Mouse (Mus musculus): ENCODE data around the gene Vezf1. TPM values are rescaled to one million over a fixed set of nuclear protein-coding genes. Genes with fewer than 3 reads are reported as not detected.

Gene Vezf1
- polyA plus RNA-seq, 1 experiment from 2014 or later, result 26.2 TPM

DNA sequence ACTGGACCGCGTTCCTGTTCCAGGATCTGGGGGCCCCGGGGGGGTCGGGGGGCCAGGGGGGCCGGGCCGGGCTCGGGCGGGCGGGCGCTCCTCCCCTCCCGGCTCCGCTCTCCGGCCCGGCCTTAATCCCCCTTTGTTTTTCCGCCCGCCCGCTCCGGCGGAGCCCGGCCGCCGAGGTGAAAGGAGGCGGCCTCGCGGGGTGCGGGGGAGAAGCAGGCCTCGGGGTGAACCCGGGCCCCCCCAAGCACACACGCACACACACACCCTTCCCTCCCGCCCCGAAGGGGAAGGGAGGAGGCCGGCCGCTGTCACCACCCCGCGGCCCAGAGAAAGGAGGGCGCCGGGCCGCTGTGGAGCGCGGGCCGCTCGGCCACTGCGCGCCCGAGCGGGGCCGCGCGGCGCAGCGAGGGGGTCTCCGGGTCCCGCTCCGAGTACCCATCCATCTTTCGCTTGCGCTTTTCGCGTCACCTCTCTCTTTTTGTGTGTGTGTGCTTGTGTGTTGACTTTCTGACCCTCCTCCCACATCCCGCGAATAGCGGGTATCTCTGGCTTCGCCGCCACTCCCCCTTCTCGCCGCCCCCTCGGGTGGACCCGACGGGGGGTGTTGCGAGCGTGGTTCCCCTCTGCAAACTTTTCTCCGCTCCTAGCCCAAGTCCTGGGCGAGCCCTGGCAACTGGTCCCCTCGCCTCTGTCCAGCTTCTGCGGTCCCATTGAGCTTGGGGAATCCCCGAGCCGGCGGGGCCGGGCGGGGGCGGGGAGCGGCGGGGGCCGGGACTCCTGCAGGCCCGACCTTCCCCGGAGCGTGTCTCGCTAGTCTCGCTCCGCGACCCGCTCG lies 549 bp downstream of the Vezf1 start:
- Histone ChIP-seq H3K4me1 (ENCODE audit: control insufficient read depth in 2 of 2, insufficient read depth in 2 of 2, low read length in 2 of 2) (peaks cover 4 to 30% of the 10 kb centered on the region in 2 experiments; a peak in 3 of 4 replicates), H3K27ac (replicated peaks in 1 of 2; ENCODE audit: control insufficient read depth in 1 of 2, insufficient read depth in 1 of 2, low read depth in 2 of 2, low read length in 2 of 2) (peak overlapping the region; percentile 91 to 98), H3K4me2 (ENCODE audit: low read length) (peak overlapping the region; percentile 94), H3K27me3 (ENCODE audit: control insufficient read depth, insufficient read depth, low read length) (no peaks in the 10 kb centered on the region), H3K36me3 (ENCODE audit: control insufficient read depth, insufficient read depth, low read length) (peaks cover 7% of the 10 kb centered on the region), H3K9me3 (ENCODE audit: control insufficient read depth, low read length) (no peaks in the 10 kb centered on the region), H3K4me3 (ENCODE audit: control insufficient read depth in 1 of 2, insufficient read depth in 1 of 2, low read depth in 1 of 2, low read length in 2 of 2) (peak overlapping the region; percentile 78 to 97), H3K9ac (ENCODE audit: low read length) (peak overlapping the region; percentile 98)
- peak; percentile 73 for ATAC-seq (ENCODE audit: insufficient number of reproducible peaks, insufficient read depth, low FRiP score, low read depth)
- WGBS, result under 1% methylated on average over 67 of the region's 92 CpGs

DNA sequence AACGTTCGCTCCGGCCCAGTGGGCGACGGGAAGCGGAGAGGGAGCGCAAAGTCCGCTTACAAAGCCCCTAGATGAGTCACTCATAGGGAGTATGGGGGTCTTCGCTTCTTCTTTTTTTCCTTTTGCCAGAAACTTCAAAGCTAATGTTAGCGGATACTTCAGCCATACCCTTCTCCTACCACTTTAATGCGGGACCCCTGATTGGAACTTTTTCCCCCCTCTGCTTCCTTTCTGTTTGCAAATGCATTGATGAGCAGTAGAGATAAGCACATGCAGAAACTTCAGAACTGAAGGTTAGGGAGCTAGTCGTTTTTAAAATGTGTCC lies 1.1 kb downstream of the Vezf1 start:
- Histone ChIP-seq H3K27me3 (ENCODE audit: control insufficient read depth, insufficient read depth, low read length) (no peaks in the 10 kb centered on the region), H3K4me1 (ENCODE audit: control insufficient read depth in 2 of 2, insufficient read depth in 2 of 2, low read length in 2 of 2) (peaks cover 4 to 32% of the 10 kb centered on the region in 2 experiments; a peak in 3 of 4 replicates), H3K27ac (replicated peaks in 1 of 2; ENCODE audit: control insufficient read depth in 1 of 2, insufficient read depth in 1 of 2, low read depth in 2 of 2, low read length in 2 of 2) (peak overlapping the region; percentile 15 to 98; a peak in 3 of 4 replicates), H3K9ac (ENCODE audit: low read length) (peak overlapping the region; percentile 98), H3K4me2 (ENCODE audit: low read length) (peak overlapping the region; percentile 94), H3K36me3 (ENCODE audit: control insufficient read depth, insufficient read depth, low read length) (peaks cover 13% of the 10 kb centered on the region), H3K4me3 (ENCODE audit: control insufficient read depth in 1 of 2, insufficient read depth in 1 of 2, low read depth in 1 of 2, low read length in 2 of 2) (peak overlapping the region; percentile 78 to 97), H3K9me3 (ENCODE audit: control insufficient read depth, low read length) (no peaks in the 10 kb centered on the region)
- no peak for ATAC-seq (ENCODE audit: insufficient number of reproducible peaks, insufficient read depth, low FRiP score, low read depth)
- 0% methylated on average over 12 of the region's 12 CpGs for WGBS

DNA sequence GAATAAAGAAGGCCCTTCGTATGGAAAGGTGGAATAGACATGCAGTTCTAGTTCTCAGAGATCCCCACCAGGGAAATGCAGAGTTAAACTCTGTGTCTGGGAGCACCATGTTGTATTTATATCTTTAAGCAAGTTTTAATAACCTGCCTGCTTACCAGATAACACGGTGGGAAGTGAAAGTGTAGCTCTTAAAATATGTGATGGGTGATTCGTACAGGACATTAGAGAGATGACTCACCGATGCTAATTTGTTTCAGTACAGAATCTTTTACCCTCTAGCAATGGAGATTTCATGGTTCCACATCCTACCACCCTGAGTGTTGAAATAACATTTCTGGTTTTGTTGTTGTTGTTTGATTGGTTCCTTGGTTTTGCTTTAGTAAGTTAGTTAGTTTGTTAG lies 2.3 kb downstream of the Vezf1 start:
- Histone ChIP-seq H3K4me1 (ENCODE audit: control insufficient read depth in 2 of 2, insufficient read depth in 2 of 2, low read length in 2 of 2) (peaks cover 4 to 35% of the 10 kb centered on the region in 2 experiments; a peak in 3 of 4 replicates), H3K4me3 (ENCODE audit: control insufficient read depth in 1 of 2, insufficient read depth in 1 of 2, low read depth in 1 of 2, low read length in 2 of 2) (peak overlapping the region in 1 of 2 experiments; percentile 97; a peak in 1 of 4 replicates), H3K36me3 (ENCODE audit: control insufficient read depth, insufficient read depth, low read length) (peaks cover 24% of the 10 kb centered on the region), H3K4me2 (ENCODE audit: low read length) (peak overlapping the region; percentile 94), H3K27me3 (ENCODE audit: control insufficient read depth, insufficient read depth, low read length) (no peaks in the 10 kb centered on the region), H3K9ac (ENCODE audit: low read length) (peak overlapping the region; percentile 25), H3K9me3 (ENCODE audit: control insufficient read depth, low read length) (no peaks in the 10 kb centered on the region), H3K27ac (replicated peaks in 1 of 2; ENCODE audit: control insufficient read depth in 1 of 2, insufficient read depth in 1 of 2, low read depth in 2 of 2, low read length in 2 of 2) (no peak overlapping the region)
- 24% methylated on average over 4 of the region's 4 CpGs for WGBS
- ATAC-seq (ENCODE audit: insufficient number of reproducible peaks, insufficient read depth, low FRiP score, low read depth), result no peak

DNA sequence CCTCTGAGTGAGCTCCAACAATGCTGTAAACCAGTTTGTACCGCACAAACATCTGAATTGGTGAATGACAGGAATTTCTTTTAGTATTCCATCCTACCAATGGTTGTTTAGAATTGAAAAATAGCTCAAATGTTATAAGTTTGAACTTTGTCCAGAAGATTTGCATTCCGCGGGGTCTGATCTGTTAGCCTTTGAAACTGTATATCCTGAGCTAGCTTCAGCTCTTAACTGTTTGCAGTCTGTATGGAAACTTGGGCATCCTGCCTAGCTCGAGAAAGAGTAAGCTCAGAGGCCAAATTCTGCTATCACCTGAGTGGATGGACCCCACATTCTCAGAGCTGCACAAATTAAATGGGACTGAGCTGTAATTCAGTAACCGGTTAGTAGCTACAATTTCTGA lies 3.0 kb downstream of the Vezf1 start:
- 74% methylated on average over 5 of the region's 5 CpGs for WGBS
- peaks cover 31% of the 10 kb centered on the region for H3K36me3 ChIP-seq (ENCODE audit: control insufficient read depth, insufficient read depth, low read length)
- no peaks in the 10 kb centered on the region for H3K9me3 ChIP-seq (ENCODE audit: control insufficient read depth, low read length)
- H3K4me2 ChIP-seq (ENCODE audit: low read length), result peak overlapping the region; percentile 94
- ATAC-seq (ENCODE audit: insufficient number of reproducible peaks, insufficient read depth, low FRiP score, low read depth), result no peak
- no peak overlapping the region for H3K27ac ChIP-seq (replicated peaks in 1 of 2; ENCODE audit: control insufficient read depth in 1 of 2, insufficient read depth in 1 of 2, low read depth in 2 of 2, low read length in 2 of 2)
- peak overlapping the region; percentile 25; the same call in 1 of the 2 replicates for H3K9ac ChIP-seq (ENCODE audit: low read length)
- peaks cover 4 to 41% of the 10 kb centered on the region in 2 experiments; a peak in 3 of 4 replicates for H3K4me1 ChIP-seq (ENCODE audit: control insufficient read depth in 2 of 2, insufficient read depth in 2 of 2, low read length in 2 of 2)
- H3K4me3 ChIP-seq (ENCODE audit: control insufficient read depth in 1 of 2, insufficient read depth in 1 of 2, low read depth in 1 of 2, low read length in 2 of 2), result no peak overlapping the region
- H3K27me3 ChIP-seq (ENCODE audit: control insufficient read depth, insufficient read depth, low read length), result no peaks in the 10 kb centered on the region

DNA sequence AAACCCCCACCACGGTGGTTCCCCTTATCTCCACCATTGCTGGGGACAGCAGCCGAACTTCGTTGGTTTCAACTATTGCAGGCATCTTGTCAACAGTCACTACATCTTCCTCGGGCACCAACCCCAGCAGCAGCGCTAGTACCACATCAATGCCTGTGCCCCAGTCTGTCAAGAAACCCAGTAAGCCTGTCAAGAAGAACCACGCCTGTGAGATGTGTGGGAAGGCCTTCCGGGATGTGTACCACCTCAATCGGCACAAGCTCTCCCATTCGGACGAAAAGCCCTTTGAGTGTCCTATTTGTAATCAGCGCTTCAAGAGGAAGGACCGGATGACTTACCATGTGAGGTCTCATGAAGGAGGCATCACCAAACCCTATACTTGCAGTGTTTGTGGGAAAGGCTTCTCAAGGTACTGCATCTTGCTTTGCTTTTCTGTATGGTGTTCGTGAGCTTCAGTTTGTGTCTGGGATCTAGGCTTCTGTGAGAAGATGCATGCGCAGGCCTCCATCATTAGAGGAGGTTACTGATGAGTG lies 5.3 kb downstream of the Vezf1 start:
- no peak for ATAC-seq (ENCODE audit: insufficient number of reproducible peaks, insufficient read depth, low FRiP score, low read depth)
- Histone ChIP-seq H3K9ac (ENCODE audit: low read length) (peak overlapping the region; percentile 8; the same call in 1 of the 2 replicates), H3K36me3 (ENCODE audit: control insufficient read depth, insufficient read depth, low read length) (peaks cover 53% of the 10 kb centered on the region), H3K27me3 (ENCODE audit: control insufficient read depth, insufficient read depth, low read length) (no peaks in the 10 kb centered on the region), H3K4me2 (ENCODE audit: low read length) (no peak overlapping the region), H3K4me1 (ENCODE audit: control insufficient read depth in 2 of 2, insufficient read depth in 2 of 2, low read length in 2 of 2) (peaks cover 4 to 43% of the 10 kb centered on the region in 2 experiments; a peak in 3 of 4 replicates), H3K4me3 (ENCODE audit: control insufficient read depth in 1 of 2, insufficient read depth in 1 of 2, low read depth in 1 of 2, low read length in 2 of 2) (no peak overlapping the region), H3K9me3 (ENCODE audit: control insufficient read depth, low read length) (no peaks in the 10 kb centered on the region), H3K27ac (replicated peaks in 1 of 2; ENCODE audit: control insufficient read depth in 1 of 2, insufficient read depth in 1 of 2, low read depth in 2 of 2, low read length in 2 of 2) (no peak overlapping the region)
- WGBS, result 62% methylated on average over 14 of the region's 14 CpGs

DNA sequence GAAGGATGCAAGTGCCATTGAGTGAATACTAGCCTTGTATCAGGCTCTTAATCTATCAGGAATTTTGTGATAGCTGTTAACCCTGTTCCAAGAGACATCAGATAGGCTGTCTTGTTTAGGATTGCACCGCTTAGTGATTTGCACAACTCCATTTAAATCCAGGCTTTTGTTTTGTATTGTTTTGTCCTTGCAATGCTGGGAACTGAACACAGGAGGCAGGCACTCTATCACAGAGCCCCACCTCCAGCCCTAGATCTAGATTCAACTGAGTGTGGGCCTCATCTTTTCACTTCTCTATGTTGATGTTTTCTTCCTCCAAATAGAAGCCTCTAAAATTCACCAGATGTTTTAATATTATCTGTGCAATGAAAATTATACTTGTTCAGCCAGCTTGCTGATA lies 7.6 kb downstream of the Vezf1 start:
- Histone ChIP-seq H3K27ac (replicated peaks in 1 of 2; ENCODE audit: control insufficient read depth in 1 of 2, insufficient read depth in 1 of 2, low read depth in 2 of 2, low read length in 2 of 2) (no peak overlapping the region), H3K36me3 (ENCODE audit: control insufficient read depth, insufficient read depth, low read length) (peaks cover 76% of the 10 kb centered on the region)

DNA sequence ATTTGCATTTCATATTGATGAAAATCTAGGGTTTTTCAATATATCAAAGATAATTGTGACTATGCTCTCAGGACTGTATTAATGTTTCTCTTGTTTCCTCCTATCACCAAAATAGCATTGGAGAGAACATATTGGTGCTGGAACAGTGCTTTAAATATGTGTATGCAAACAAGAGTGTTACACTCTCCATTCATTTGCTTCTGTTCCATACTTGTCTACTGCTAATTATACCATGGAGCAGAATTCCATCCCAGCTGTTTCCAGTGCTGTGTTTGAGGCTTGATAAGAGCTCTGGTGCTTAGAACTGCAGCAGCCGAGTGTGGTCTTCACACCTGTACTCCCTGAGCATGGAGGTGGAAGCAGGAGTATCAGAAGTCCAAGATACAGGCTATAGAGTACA lies 8.3 kb downstream of the Vezf1 start:
- no peak overlapping the region for H3K4me2 ChIP-seq (ENCODE audit: low read length)
- no peak overlapping the region for H3K9ac ChIP-seq (ENCODE audit: low read length)
- ATAC-seq (ENCODE audit: insufficient number of reproducible peaks, insufficient read depth, low FRiP score, low read depth), result no peak
- no peak overlapping the region for H3K4me3 ChIP-seq (ENCODE audit: control insufficient read depth in 1 of 2, insufficient read depth in 1 of 2, low read depth in 1 of 2, low read length in 2 of 2)
- H3K9me3 ChIP-seq (ENCODE audit: control insufficient read depth, low read length), result no peaks in the 10 kb centered on the region
- H3K27me3 ChIP-seq (ENCODE audit: control insufficient read depth, insufficient read depth, low read length), result no peaks in the 10 kb centered on the region
- H3K27ac ChIP-seq (replicated peaks in 1 of 2; ENCODE audit: control insufficient read depth in 1 of 2, insufficient read depth in 1 of 2, low read depth in 2 of 2, low read length in 2 of 2), result no peak overlapping the region
- H3K4me1 ChIP-seq (ENCODE audit: control insufficient read depth in 2 of 2, insufficient read depth in 2 of 2, low read length in 2 of 2), result peaks cover 4 to 26% of the 10 kb centered on the region in 2 experiments; a peak in 3 of 4 replicates
- peaks cover 83% of the 10 kb centered on the region for H3K36me3 ChIP-seq (ENCODE audit: control insufficient read depth, insufficient read depth, low read length)
- WGBS, result 36% methylated on average over 1 of the region's 1 CpGs

More for the DNA sequence above, 7.6 kb downstream of the Vezf1 start:
- 63% methylated on average over 1 of the region's 1 CpGs for WGBS
- no peaks in the 10 kb centered on the region for H3K9me3 ChIP-seq (ENCODE audit: control insufficient read depth, low read length)
- H3K27me3 ChIP-seq (ENCODE audit: control insufficient read depth, insufficient read depth, low read length), result no peaks in the 10 kb centered on the region
- H3K9ac ChIP-seq (ENCODE audit: low read length), result no peak overlapping the region
- H3K4me2 ChIP-seq (ENCODE audit: low read length), result no peak overlapping the region
- no peak overlapping the region for H3K4me3 ChIP-seq (ENCODE audit: control insufficient read depth in 1 of 2, insufficient read depth in 1 of 2, low read depth in 1 of 2, low read length in 2 of 2)
- ATAC-seq (ENCODE audit: insufficient number of reproducible peaks, insufficient read depth, low FRiP score, low read depth), result no peak
- H3K4me1 ChIP-seq (ENCODE audit: control insufficient read depth in 2 of 2, insufficient read depth in 2 of 2, low read length in 2 of 2), result peaks cover 4 to 33% of the 10 kb centered on the region in 2 experiments; a peak in 3 of 4 replicates

Measured in heart, embryonic 14.5 days (tissue).